Mouse (Mus musculus) testis, adult 2 months (tissue): ENCODE measurements around the gene Ahdc1.

Experiments
- CTCF ChIP-seq: fragments of 200-500 bp; IDR thresholded peaks from 2 replicates; pipeline ENCODE4 v1.5.1; 2012; ENCODE audit warnings: low read depth, mild to moderate bottlenecking, inconsistent platforms, low read length, moderate library complexity; ENCODE audit not compliant: control insufficient read depth, insufficient read depth, insufficient replicate concordance
- POLR2A ChIP-seq: fragments of 200-500 bp; IDR thresholded peaks from 2 replicates; pipeline ENCODE4 v1.6.1; 2012; ENCODE audit warnings: low read depth, mild to moderate bottlenecking, inconsistent platforms, low read length, moderate library complexity; ENCODE audit not compliant: control insufficient read depth

GRCm38 (mm10) chr4:133014088-133014487, 3.0 kb downstream of the Ahdc1 start:
- no peak for TF ChIP-seq CTCF
- TF ChIP-seq POLR2A: no peak
